Mouse (Mus musculus) embryo, embryonic 11 days (tissue): ENCODE results near the gene Acap1.

Experiments used
- DNase-seq: peaks from one replicate; pipeline ENCODE4 v3.0.0-alpha.2; 2015

The Acap1 gene

DNA sequence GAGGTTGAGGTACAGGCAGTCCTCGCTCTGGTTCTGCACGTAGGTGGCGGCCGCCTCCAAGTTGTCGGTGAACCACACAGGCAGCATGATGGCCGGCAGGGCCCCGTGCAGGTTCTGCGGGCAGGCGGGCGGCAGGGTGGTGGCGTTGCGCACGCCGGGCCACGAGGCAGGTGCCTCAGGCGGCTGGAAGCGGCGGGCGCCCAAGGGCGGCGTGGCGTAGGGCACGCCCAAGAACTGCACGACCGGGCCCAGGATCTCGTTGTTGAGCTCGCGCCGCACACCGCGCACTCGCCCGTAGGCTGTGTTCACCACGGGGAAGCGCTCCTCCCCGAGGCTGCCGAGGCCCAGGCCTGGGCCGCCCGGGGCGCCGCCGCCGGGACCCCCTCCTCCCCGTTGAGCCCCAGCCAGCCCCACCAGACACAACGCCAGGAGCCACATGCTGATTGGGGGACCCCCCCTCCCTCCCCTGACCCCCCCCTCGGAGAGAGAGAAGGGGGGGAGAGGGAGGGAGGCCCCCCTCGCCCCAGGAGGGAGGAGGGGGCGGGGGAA lies 61.3 kb downstream of the Acap1 start:
- peak; percentile 68 for DNase-seq

DNA sequence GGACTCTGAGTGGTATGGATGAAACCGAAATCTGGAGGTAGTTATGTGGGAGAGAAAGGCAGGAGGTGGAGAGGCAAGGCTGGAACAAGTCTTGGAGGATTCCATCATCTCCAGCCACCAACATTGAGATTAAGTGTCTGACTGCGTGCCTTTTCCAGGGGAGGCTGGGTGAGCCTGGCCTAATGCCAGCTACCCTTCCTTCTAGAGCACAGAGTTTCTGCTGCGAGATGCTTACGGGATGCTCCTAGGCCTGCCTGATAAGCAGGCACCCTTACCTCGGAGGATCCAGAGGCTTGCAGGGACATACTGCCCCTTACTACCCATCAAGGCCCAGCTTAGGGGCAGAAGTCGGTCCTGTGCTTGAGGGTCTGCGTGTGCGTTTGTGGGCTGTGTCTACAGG lies 61.8 kb downstream of the Acap1 start:
- DNase-seq, result no peak
